Mouse (Mus musculus) liver, postnatal 0 days (tissue): ENCODE results near the gene Npas2.

Experiments used
- CTCF ChIP-seq: sonication (generic); IDR thresholded peaks from 2 replicates; pipeline ENCODE4 v1.5.1; 2016; ENCODE audit warnings: antibody characterized with exemption, low read depth
- EP300 ChIP-seq: IDR thresholded peaks from 2 replicates; pipeline ENCODE4 v1.6.1; 2016; ENCODE audit warnings: antibody characterized with exemption, low read depth, mild to moderate bottlenecking

DNA sequence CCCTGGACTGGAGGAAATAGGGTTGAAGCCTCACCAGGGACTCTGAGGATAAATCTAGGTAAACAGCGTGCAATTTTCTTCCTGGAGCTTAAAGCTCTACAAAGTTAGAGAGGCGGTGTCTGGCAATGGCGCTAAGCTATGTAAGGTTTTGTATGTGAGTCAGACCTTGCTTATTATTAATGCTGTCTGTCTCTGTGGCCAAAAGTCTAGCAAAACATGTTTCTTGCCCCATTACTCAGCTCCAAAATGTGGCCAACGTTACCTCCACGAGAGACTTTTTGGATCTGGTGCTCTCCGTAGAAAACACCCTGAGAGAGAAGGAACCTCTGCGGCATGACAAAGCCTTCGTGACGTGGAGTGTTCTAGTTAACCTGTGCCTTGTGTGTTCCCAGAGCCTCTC, 93.5 kb downstream of the Npas2 start:
- TF ChIP-seq CTCF (no peak), EP300 (no peak)
